Mouse (Mus musculus): Measurements from ENCODE around the gene Oxnad1. TPM values are rescaled to one million over a fixed set of nuclear protein-coding genes. Genes with fewer than 3 reads are reported as not detected.

Oxnad1 gene
- 34.8 and 39.1 TPM in 2 replicates for polyA plus RNA-seq (2015; fragmentation: Nextera tagmentation; extraction: Ambion mirVana)

DNA sequence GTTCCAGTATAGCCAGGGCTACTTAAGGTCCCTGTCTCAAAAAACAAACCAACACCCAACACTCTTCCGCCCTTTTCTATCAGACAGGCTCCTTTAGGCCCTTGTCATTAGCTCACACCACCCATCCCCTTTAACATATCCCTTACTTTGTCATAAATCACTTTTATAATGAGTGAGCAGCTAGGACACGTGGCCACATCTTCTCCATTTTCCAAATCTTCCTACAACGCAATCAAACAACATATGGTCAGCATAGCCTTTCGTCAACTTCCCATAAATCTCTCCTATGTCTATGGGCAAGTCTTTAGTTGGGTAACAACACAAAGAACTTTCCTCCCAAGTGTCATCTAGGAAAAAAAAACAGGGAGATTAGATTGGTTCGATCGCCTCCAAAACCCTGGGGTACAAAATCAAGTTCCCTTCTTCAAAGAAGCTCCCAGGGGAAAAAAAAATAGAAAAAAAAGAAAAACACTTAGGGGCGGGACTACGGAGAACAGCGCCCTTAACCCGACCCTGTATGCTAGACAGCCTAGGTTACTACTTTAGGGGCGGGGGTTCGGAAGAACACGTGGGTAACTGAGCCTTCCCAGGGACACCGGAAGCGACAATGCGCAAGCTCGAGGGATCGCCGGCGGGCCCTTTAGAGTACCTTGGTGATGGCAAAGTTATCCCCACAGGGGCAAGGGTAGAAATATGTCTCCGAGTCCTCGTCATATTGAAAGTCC is at the start of gene Oxnad1:
Oxnad1 (plus strand) TSS at position 614 of the 725 bp plus-strand sequence.
- Histone ChIP-seq H3K4me1 (replicated peaks) (0 out of 2 replicates have a peak, but pooled peaks cover 5% of the 10 kb centered on the region), H3K4me2 (replicated peaks) (peak within 1 kb of the TSS; percentile 56), H3K36me3 (peaks cover 12% of the 10 kb centered on the region), H3K9ac (peak within 1 kb of the TSS; percentile 60), H3K27me3 (replicated peaks) (no peaks in the 10 kb centered on the region), H3K27ac (peak within 1 kb of the TSS; percentile 87), H3K4me3 (replicated peaks) (peak within 1 kb of the TSS; percentile 63), H3K9me3 (no peaks in the 10 kb centered on the region)
- WGBS: 2% methylated on average over 22 of the region's 22 CpGs
- ATAC-seq: peak; percentile 97

DNA sequence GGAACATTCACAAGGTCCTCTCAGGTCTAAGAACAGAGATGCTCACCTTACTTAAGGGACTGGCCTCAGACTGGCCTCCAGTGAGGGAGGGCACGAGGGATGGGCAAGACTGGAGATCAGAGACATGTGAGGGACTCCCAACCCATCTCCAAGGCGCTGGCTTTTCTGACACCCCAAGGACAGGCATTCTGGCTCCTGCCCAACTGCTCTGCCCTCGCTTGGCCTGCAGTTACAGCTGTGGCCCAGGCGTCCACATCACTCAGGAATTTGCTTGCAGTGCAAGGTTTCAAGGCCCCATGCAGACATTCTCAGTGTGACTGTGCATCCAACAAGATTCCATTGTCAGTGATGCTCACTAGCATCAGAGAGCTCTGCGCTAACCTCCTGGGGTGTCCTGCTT is 48.7 kb upstream of the Oxnad1 start:
- Histone ChIP-seq H3K36me3 (no peaks in the 10 kb centered on the region), H3K27ac (no peak overlapping the region), H3K27me3 (replicated peaks) (no peaks in the 10 kb centered on the region), H3K4me3 (replicated peaks) (no peak overlapping the region), H3K9ac (no peak overlapping the region), H3K4me1 (replicated peaks) (no peaks in the 10 kb centered on the region), H3K4me2 (replicated peaks) (no peak overlapping the region), H3K9me3 (no peaks in the 10 kb centered on the region)
- no peak for ATAC-seq
- 80% methylated on average over 5 of the region's 5 CpGs for WGBS

DNA sequence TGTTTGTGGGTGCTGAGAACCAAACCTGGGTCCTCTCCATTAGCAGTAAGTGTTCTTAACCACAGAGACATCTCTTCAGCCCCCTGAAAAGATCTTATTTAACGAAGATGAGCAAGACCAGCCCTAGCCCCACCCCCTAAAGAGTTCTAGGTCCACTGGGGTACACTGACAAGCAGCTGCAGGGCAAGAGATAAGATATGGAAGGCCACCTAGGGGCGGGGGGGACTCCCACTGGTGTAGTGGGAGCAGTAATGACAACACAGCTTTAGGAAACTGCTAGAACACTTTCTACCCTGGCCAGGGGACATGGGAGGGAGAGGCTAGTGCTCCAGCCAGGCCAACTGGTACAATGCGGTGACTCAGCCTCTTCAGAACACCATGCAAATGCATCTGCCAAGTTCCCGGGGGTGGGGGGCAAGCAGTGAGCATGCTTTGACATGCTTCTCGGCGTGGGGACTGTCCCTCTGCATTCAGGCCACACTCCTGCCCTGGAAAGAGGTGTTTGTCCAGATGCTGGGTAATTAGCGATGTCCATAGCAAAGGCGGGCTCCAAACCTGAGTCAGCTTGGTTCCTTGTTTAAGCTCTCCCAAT is 47.4 kb upstream of the Oxnad1 start:
- Histone ChIP-seq H3K4me3 (replicated peaks) (no peak overlapping the region), H3K4me1 (replicated peaks) (no peaks in the 10 kb centered on the region), H3K9ac (no peak overlapping the region), H3K27ac (no peak overlapping the region), H3K27me3 (replicated peaks) (no peaks in the 10 kb centered on the region), H3K36me3 (no peaks in the 10 kb centered on the region), H3K9me3 (no peaks in the 10 kb centered on the region), H3K4me2 (replicated peaks) (no peak overlapping the region)
- WGBS: 85% methylated on average over 8 of the region's 8 CpGs
- ATAC-seq: no peak

DNA sequence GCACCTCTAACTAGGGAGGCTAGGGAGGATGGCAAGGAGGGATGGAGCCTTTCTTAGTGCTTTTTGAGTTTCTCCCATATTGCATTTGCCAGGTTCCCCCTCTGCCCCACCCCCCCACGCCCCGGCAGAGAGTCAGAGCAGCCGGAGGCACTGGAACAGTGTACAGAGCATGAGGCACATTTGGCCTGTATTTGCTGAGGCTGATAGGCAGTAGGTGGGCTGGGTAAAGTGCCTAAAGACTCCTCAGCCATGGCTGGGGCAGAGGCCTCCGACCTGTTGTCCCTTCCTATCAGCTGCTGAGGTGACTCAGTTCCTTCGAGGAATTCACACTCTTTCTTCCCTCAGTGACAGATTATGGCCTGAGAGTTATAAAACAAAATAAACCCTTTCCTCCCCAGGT is 43.1 kb upstream of the Oxnad1 start:
- H3K27me3 ChIP-seq (replicated peaks): no peaks in the 10 kb centered on the region
- H3K4me2 ChIP-seq (replicated peaks): no peak overlapping the region
- no peaks in the 10 kb centered on the region for H3K36me3 ChIP-seq
- no peak overlapping the region for H3K9ac ChIP-seq
- 23% methylated on average over 5 of the region's 5 CpGs for WGBS
- H3K4me3 ChIP-seq (replicated peaks): no peak overlapping the region
- no peak overlapping the region for H3K27ac ChIP-seq
- H3K9me3 ChIP-seq: no peaks in the 10 kb centered on the region
- peak; percentile 36; the same call in 1 of the 2 replicates for ATAC-seq
- H3K4me1 ChIP-seq (replicated peaks): no peaks in the 10 kb centered on the region

DNA sequence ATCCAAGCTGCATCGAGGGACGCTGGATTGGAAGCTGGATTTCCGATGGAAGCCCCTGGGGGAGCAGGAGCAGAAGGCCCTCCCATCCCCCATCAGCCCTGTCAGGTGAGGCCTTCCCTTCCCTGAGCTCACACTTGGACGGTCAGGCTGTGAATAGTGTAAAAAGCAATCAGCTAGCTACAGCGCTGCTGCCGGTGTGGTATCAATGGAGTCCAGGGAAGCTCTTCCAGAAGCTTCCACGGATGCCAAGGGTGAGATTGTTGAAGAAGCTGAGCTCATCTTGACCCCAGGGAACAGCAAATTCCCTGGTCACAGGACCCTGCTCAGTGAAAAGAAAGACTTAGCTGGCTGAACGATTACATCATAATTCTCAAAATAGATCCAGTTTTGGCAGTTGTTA is 38.8 kb upstream of the Oxnad1 start:
- H3K9ac ChIP-seq: no peak overlapping the region
- 70% methylated on average over 8 of the region's 8 CpGs for WGBS
- no peak overlapping the region for H3K4me3 ChIP-seq (replicated peaks)
- H3K27ac ChIP-seq: no peak overlapping the region
- H3K9me3 ChIP-seq: no peaks in the 10 kb centered on the region
- no peaks in the 10 kb centered on the region for H3K36me3 ChIP-seq
- ATAC-seq: no peak
- no peaks in the 10 kb centered on the region for H3K4me1 ChIP-seq (replicated peaks)
- H3K27me3 ChIP-seq (replicated peaks): no peaks in the 10 kb centered on the region
- no peak overlapping the region for H3K4me2 ChIP-seq (replicated peaks)

DNA sequence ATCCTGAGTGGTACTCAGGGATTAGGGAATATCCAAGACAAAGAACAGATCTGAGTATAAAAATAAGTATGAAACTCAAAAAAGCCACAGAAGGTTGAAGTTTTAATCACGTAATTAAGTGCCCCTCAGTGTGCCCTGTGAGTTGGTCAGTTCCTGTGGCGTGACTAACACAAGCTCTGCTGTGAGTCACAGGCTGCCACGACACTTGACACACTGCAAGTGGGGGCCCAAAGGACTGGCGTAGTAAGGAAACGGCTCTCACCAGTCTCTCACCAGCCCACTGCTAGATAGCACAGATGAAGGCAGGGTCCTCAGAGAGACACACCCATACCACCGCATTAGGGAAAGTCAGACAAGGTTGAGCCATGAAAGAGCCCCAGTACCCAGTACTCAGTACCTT is 35.0 kb upstream of the Oxnad1 start:
- WGBS: 85% methylated on average over 6 of the region's 6 CpGs
- no peaks in the 10 kb centered on the region for H3K27me3 ChIP-seq (replicated peaks)
- no peak overlapping the region for H3K27ac ChIP-seq
- no peaks in the 10 kb centered on the region for H3K4me1 ChIP-seq (replicated peaks)
- no peaks in the 10 kb centered on the region for H3K36me3 ChIP-seq
- no peaks in the 10 kb centered on the region for H3K9me3 ChIP-seq
- no peak for ATAC-seq
- no peak overlapping the region for H3K4me2 ChIP-seq (replicated peaks)
- no peak overlapping the region for H3K4me3 ChIP-seq (replicated peaks)
- H3K9ac ChIP-seq: no peak overlapping the region

DNA sequence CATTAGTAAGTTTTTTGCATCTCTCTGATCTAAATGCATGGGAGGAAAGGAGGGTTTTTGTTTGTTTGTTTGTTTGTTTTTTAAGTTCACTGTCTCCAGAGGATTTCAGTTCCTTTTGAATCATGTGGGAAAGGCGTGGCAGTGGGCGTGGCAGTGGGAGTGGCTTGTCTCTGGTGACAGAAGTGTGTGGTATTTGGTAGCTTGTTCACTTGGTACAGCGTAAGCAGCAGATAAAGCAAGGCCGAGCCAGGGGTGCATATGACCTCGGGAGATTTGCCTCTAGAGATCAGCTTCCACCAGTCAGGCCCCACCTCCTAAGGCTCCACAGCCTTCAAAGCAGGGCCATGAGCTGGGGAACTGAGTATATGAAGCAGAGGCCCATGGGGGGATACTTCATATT is 31.3 kb upstream of the Oxnad1 start:
- no peak overlapping the region for H3K27ac ChIP-seq
- H3K9ac ChIP-seq: no peak overlapping the region
- no peak for ATAC-seq
- H3K9me3 ChIP-seq: no peaks in the 10 kb centered on the region
- H3K36me3 ChIP-seq: no peaks in the 10 kb centered on the region
- 83% methylated on average over 5 of the region's 5 CpGs for WGBS
- no peaks in the 10 kb centered on the region for H3K4me1 ChIP-seq (replicated peaks)
- H3K4me2 ChIP-seq (replicated peaks): no peak overlapping the region
- H3K4me3 ChIP-seq (replicated peaks): no peak overlapping the region
- no peaks in the 10 kb centered on the region for H3K27me3 ChIP-seq (replicated peaks)

DNA sequence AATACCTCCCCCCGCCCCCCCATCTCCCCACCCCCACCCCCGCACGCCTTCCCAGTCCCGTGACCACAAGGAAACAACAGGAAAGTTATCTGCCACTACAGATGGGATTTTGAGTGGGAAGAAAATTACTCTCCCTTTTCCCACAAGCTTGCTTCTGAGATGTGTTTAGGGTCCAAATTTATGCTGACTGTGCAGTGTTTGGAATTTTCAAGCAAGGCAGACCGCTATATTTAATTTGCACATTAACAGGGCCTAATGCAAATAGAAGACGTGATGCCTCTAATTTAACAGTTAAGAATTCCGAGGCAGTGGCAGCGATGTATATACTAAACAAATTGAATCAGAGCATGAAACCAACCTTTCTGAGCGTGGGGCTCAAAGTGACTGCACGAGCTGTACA is 30.4 kb upstream of the Oxnad1 start:
- H3K27ac ChIP-seq: no peak overlapping the region
- H3K27me3 ChIP-seq (replicated peaks): no peaks in the 10 kb centered on the region
- no peaks in the 10 kb centered on the region for H3K36me3 ChIP-seq
- WGBS: 50% methylated on average over 10 of the region's 10 CpGs
- ATAC-seq: no peak
- H3K9me3 ChIP-seq: no peaks in the 10 kb centered on the region
- H3K4me3 ChIP-seq (replicated peaks): no peak overlapping the region
- no peaks in the 10 kb centered on the region for H3K4me1 ChIP-seq (replicated peaks)
- H3K4me2 ChIP-seq (replicated peaks): no peak overlapping the region
- no peak overlapping the region for H3K9ac ChIP-seq

DNA sequence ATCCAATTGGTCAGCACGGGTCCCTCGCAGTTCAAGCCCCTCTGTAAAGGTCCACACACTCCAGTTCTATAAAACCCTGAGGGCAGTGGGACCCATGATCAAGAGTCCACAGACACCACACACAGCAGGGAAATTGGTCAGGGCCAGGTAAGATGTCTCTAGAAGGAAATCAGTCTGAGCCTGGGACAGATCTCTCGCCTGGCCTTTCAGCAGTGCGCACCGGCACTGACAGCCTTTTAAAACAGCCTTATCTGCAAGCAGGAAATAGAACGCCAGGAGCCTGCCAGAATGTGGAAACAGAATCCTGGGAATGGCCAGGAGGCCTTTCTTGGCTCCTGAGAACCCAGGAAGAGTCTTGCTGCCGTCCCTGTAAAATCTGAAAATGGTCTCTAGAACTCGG is 29.4 kb upstream of the Oxnad1 start:
- Histone ChIP-seq H3K27ac (no peak overlapping the region), H3K4me3 (replicated peaks) (no peak overlapping the region), H3K27me3 (replicated peaks) (no peaks in the 10 kb centered on the region), H3K4me1 (replicated peaks) (no peaks in the 10 kb centered on the region), H3K9ac (no peak overlapping the region), H3K4me2 (replicated peaks) (no peak overlapping the region), H3K9me3 (no peaks in the 10 kb centered on the region), H3K36me3 (no peaks in the 10 kb centered on the region)
- 52% methylated on average over 8 of the region's 8 CpGs for WGBS
- no peak for ATAC-seq

DNA sequence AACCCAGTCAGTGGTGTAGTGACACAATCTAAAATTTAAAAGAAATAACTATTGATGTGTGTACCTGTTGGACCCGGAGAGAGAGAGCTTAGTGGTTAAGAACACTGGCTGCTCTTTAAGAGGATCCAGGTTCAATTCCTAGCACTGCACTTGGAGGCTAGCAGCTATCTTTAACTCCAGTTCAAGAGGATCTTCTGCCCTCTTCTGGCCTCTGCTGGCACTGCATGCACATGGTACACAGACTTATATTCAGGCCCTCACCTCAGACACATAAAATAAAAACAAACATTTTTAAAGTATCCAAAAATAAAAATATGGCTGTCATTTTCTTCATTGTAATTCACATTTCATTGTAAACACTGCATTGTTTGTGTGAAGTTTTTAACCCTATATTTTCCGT is 28.5 kb upstream of the Oxnad1 start:
- Histone ChIP-seq H3K27ac (no peak overlapping the region), H3K9me3 (no peaks in the 10 kb centered on the region), H3K4me1 (replicated peaks) (no peaks in the 10 kb centered on the region), H3K36me3 (no peaks in the 10 kb centered on the region), H3K9ac (no peak overlapping the region), H3K4me3 (replicated peaks) (no peak overlapping the region), H3K4me2 (replicated peaks) (no peak overlapping the region), H3K27me3 (replicated peaks) (no peaks in the 10 kb centered on the region)
- ATAC-seq: no peak
- WGBS: 95% methylated on average over 2 of the region's 2 CpGs

DNA sequence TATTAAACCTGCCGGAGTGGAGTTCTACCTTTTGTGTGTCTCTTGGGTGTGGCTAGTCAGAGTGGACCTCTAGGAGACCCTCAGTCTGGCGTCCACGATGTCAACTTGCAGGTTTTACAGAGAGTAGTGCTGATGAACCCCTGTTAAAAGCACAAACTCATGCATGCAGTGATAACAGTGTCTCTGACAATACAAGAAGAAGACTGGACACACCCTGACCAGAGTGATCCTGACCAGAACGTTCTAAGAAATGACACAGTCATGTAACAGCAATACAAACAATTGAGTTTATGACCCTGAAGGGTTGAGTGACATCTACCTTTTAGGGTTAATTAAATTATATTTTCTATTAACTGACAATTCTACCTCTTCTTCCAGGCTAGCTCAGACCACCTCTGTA is 27.5 kb upstream of the Oxnad1 start:
- no peaks in the 10 kb centered on the region for H3K4me1 ChIP-seq (replicated peaks)
- H3K9ac ChIP-seq: no peak overlapping the region
- H3K27me3 ChIP-seq (replicated peaks): no peaks in the 10 kb centered on the region
- 78% methylated on average over 4 of the region's 4 CpGs for WGBS
- H3K36me3 ChIP-seq: no peaks in the 10 kb centered on the region
- no peaks in the 10 kb centered on the region for H3K9me3 ChIP-seq
- ATAC-seq: no peak
- H3K27ac ChIP-seq: no peak overlapping the region
- H3K4me3 ChIP-seq (replicated peaks): no peak overlapping the region
- no peak overlapping the region for H3K4me2 ChIP-seq (replicated peaks)

DNA sequence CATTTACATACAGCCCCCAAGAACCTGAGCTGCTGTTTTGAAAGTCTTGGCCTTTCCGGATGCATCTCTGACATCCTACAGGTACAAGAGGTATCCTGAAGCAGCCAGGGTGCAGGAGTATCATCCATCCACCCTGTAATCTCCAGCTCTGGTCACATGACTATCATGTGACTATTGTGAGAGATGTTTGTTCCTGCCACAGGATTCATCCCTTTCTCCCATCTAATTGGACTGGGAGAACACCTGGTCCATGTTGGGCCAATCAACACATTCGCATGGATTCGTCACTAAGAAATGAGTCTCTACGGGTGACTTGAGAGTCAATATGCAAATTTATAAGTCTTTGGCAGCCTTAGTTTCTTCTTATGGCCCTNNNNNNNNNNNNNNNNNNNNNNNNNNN is 23.8 kb upstream of the Oxnad1 start:
- no peak overlapping the region for H3K27ac ChIP-seq
- H3K27me3 ChIP-seq (replicated peaks): no peaks in the 10 kb centered on the region
- H3K4me1 ChIP-seq (replicated peaks): no peaks in the 10 kb centered on the region
- H3K9ac ChIP-seq: no peak overlapping the region
- no peak overlapping the region for H3K4me3 ChIP-seq (replicated peaks)
- no peak for ATAC-seq
- WGBS: 84% methylated on average over 4 of the region's 4 CpGs
- H3K36me3 ChIP-seq: no peaks in the 10 kb centered on the region
- H3K9me3 ChIP-seq: no peaks in the 10 kb centered on the region
- H3K4me2 ChIP-seq (replicated peaks): no peak overlapping the region

DNA sequence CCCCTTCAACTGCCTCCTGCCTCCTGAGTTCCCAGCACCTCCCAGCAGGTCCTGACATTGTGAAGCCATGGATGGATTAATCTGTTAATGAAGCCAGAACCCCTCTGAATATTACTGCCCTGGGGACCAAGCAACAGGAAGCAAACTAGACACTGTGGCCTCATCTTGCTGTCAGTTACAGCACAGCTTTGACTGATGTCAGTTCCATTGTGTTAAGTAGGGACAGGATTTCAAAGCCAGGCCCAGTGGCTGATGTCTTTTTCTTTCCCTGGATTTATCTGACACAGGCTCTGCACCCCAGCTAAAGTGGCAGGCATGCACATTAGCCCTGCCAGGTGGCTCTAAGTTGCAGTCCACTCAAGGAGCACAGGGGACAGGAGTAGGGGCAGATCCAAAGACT is 12.4 kb upstream of the Oxnad1 start:
- no peaks in the 10 kb centered on the region for H3K9me3 ChIP-seq
- no peaks in the 10 kb centered on the region for H3K27me3 ChIP-seq (replicated peaks)
- no peak overlapping the region for H3K4me2 ChIP-seq (replicated peaks)
- no peaks in the 10 kb centered on the region for H3K36me3 ChIP-seq
- no peak for ATAC-seq
- H3K4me1 ChIP-seq (replicated peaks): no peaks in the 10 kb centered on the region
- no peak overlapping the region for H3K27ac ChIP-seq
- H3K4me3 ChIP-seq (replicated peaks): no peak overlapping the region
- no peak overlapping the region for H3K9ac ChIP-seq
